Mouse (Mus musculus) c-Kit-positive CD71-positive TER-119-positive erythroid progenitor cells, embryonic 14.5 days (primary cell): ENCODE measurements at regions not wholly inside any gene's neighbourhood (a gene's known extent, or its start where the extent isn't known, plus 50 kb on each side); places are given as distances from the start of the nearest gene placed in this dataset.

Experiments used
- DNase-seq: peaks from one replicate; pipeline ENCODE4 v3.0.0-alpha.2; 2013; ENCODE audit warnings: low spot score

DNA sequence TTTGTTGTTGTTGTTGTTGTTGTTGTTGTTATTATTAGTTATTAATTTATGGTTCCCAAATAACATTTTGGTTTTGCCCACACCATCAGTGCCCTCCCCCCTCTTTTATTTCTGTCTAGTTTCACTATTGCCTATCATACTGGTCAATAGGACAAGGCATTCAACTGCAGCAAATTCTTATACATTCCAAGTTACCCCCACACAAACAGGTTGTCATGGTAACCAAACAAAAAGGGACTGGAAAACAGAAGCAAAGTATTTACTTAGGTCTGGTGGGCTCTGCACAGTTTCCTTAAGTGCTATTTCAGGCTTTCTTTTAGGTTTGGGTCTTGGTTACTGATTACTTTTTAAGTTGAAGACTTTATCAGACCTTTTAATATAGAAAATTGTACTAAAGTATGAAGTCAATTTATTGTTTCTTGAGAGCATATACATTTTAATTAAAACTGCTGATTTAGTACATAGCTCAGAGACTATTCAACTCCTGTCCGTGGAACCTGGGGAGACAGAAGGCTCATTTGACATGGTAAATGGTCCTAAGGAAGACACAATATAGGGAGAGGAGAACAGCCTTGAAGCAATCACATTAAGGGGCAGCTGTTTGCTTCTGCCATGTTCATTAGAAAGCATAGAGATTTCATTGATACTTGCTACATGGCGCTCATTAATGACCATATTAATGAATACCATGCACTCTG is 90.3 kb downstream of the Brms1l start:
- DNase-seq = no peak
